Mouse (Mus musculus): ENCODE results near the gene Sqor.

DNA sequence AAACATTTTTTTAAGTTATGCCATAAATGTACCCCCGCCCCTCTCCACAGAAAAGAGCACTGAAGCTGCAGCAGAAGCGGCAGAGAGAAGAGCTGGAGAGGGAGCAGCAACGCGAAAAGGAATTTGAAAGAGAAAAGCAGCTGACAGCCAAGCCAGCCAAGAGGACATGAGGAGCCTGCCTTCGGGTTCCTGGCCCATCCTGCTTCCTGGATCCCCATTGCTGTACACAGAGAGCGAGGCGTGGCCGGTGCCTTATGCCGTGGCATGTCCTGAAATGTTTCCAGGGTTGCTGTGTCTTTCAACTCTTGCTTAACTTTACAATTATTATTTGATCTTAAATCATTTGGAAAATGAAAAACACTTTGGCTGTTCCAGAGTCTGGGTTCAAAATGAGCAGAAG lies 18.6 kb upstream of the Sqor start:
- TF ChIP-seq CTCF (conservative IDR thresholded peaks at IDR 0.05 in 1 of 2, IDR thresholded peaks at IDR 0.05 in 1 of 2; ENCODE audit: low read depth in 2 of 2, low read length in 2 of 2) (no peak), NELFE (IDR thresholded peaks at IDR 0.05; ENCODE audit: low read depth, low read length) (no peak), USF2 (conservative IDR thresholded peaks at IDR 0.05; ENCODE audit: low read depth, low read length) (no peak), POLR2A (IDR thresholded peaks at IDR 0.05; ENCODE audit: low read depth, low read length) (no peak), MAFK (IDR thresholded peaks at IDR 0.05; ENCODE audit: insufficient replicate concordance, low read length) (no peak), KAT2A (IDR thresholded peaks at IDR 0.05; ENCODE audit: insufficient replicate concordance, low read length) (no peak)
